Mouse (Mus musculus) MEL (cell line): Measurements from ENCODE around the gene Rrp36. TPM values are rescaled to one million over a fixed set of nuclear protein-coding genes. Genes with fewer than 3 reads are reported as not detected.

Experiments
- DNase-seq: peaks from one replicate; pipeline ENCODE4 v3.0.0; 2011; ENCODE audit warnings: low read depth, low spot score
- H3K27ac ChIP-seq: 2 replicates; pipeline ENCODE4 v1.5.1; 2012; ENCODE audit warnings: low read depth, mild to moderate bottlenecking, control low read depth, low read length, moderate library complexity; ENCODE audit not compliant: control insufficient read depth
- H3K27me3 ChIP-seq, 2 experiments: fragments of 150-350 bp in 1 of 2; sonication (generic) in 1 of 2; 2 replicates each; pipeline ENCODE4 v1.6.1; 2012; ENCODE audit warnings: low read length in 2 of 2, mild to moderate bottlenecking in 2 of 2, improper control_type of control experiment in 1 of 2, moderate library complexity in 1 of 2; ENCODE audit not compliant: insufficient read depth in 2 of 2, control insufficient read depth in 1 of 2
- H3K36me3 ChIP-seq, 2 experiments: 2 replicates each; pipeline ENCODE4 v1.6.1; 2012 to 2014; ENCODE audit warnings: low read length in 2 of 2, improper control_type of control experiment in 1 of 2, inconsistent platforms in 1 of 2, mild to moderate bottlenecking in 1 of 2; ENCODE audit not compliant: insufficient read depth in 2 of 2, control insufficient read depth in 1 of 2
- H3K4me1 ChIP-seq, 2 experiments: fragments of 150-350 bp in 1 of 2; sonication (generic) in 1 of 2; 2 replicates each; pipeline ENCODE4 v1.6.1; 2012; ENCODE audit warnings: low read length in 2 of 2, improper control_type of control experiment in 1 of 2, mild to moderate bottlenecking in 1 of 2; ENCODE audit not compliant: insufficient read depth in 2 of 2, control insufficient read depth in 1 of 2
- H3K4me3 ChIP-seq, 2 experiments: fragments of 150-350 bp in 1 of 2; sonication (generic) in 1 of 2; 2 replicates each; pipeline ENCODE4 v1.5.1; 2012; ENCODE audit warnings: low read depth in 2 of 2, low read length in 2 of 2, mild to moderate bottlenecking in 2 of 2, moderate library complexity in 2 of 2, control low read depth in 1 of 2, improper control_type of control experiment in 1 of 2; ENCODE audit not compliant: control insufficient read depth in 1 of 2, insufficient read depth in 1 of 2
- H3K79me2 ChIP-seq: 2 replicates; pipeline ENCODE4 v1.6.1; 2012; ENCODE audit warnings: mild to moderate bottlenecking, low read length, moderate library complexity; ENCODE audit not compliant: control insufficient read depth, poor library complexity, insufficient read depth
- H3K9ac ChIP-seq: 2 replicates; pipeline ENCODE4 v1.6.1; 2012; ENCODE audit warnings: low read depth, mild to moderate bottlenecking, control low read depth, low read length, moderate library complexity; ENCODE audit not compliant: control insufficient read depth, poor library complexity, severe bottlenecking
- H3K9me3 ChIP-seq: fragments of 150-350 bp; sonication (generic); replicated peaks from 2 replicates; pipeline ENCODE4 v1.6.1; 2012; ENCODE audit warnings: mild to moderate bottlenecking, low read length, improper control_type of control experiment, moderate library complexity; ENCODE audit not compliant: insufficient read depth
- BHLHE40 ChIP-seq: IDR thresholded peaks from 2 replicates; pipeline ENCODE4 v1.6.1; 2012; ENCODE audit warnings: low read depth, mild to moderate bottlenecking, inconsistent platforms, low read length, improper control_type of control experiment, borderline replicate concordance
- CHD2 ChIP-seq: IDR thresholded peaks from 2 replicates; pipeline ENCODE4 v1.6.1; 2011; ENCODE audit warnings: low read length, improper control_type of control experiment
- CTCF ChIP-seq, 3 experiments: IDR thresholded peaks in 2 of 3; conservative IDR thresholded peaks in 1 of 3; 2 replicates each; pipeline ENCODE4 v1.5.1; 2011 to 2012; ENCODE audit warnings: low read length in 3 of 3, low read depth in 2 of 3, mild to moderate bottlenecking in 2 of 3, improper control_type of control experiment in 1 of 3, inconsistent platforms in 1 of 3, mixed read lengths in 1 of 3, moderate library complexity in 1 of 3; ENCODE audit not compliant: control insufficient read depth in 1 of 3, insufficient read depth in 1 of 3, poor library complexity in 1 of 3, severe bottlenecking in 1 of 3
- EP300 ChIP-seq, 2 experiments: IDR thresholded peaks; 2 replicates each; pipeline ENCODE4 v1.6.1; 2011; ENCODE audit warnings: improper control_type of control experiment in 2 of 2, low read length in 2 of 2, low read depth in 1 of 2, mild to moderate bottlenecking in 1 of 2
- ETS1 ChIP-seq: IDR thresholded peaks from 2 replicates; pipeline ENCODE4 v1.6.1; 2012; ENCODE audit warnings: low read depth, mild to moderate bottlenecking, inconsistent platforms, low read length, improper control_type of control experiment, moderate library complexity
- GABPA ChIP-seq: IDR thresholded peaks from 2 replicates; pipeline ENCODE4 v1.6.1; 2012; ENCODE audit warnings: low read depth, mild to moderate bottlenecking, inconsistent platforms, low read length, improper control_type of control experiment, moderate library complexity
- GATA1 ChIP-seq: IDR thresholded peaks from 2 replicates; pipeline ENCODE4 v1.6.1; 2011; ENCODE audit warnings: low read depth, low read length, improper control_type of control experiment
- HCFC1 ChIP-seq: IDR thresholded peaks from 2 replicates; pipeline ENCODE4 v1.6.1; 2012; ENCODE audit warnings: low read depth, mild to moderate bottlenecking, inconsistent platforms, low read length, improper control_type of control experiment, moderate library complexity
- JUND ChIP-seq: IDR thresholded peaks from 2 replicates; pipeline ENCODE4 v1.6.1; 2011; ENCODE audit warnings: low read depth, mild to moderate bottlenecking, improper control_type of control experiment, low read length
- MAX ChIP-seq: IDR thresholded peaks from 2 replicates; pipeline ENCODE4 v1.6.1; 2011; ENCODE audit warnings: low read length, improper control_type of control experiment
- MXI1 ChIP-seq: IDR thresholded peaks from 2 replicates; pipeline ENCODE4 v1.6.1; 2011; ENCODE audit warnings: mild to moderate bottlenecking, low read depth, low read length, improper control_type of control experiment
- MYC ChIP-seq: IDR thresholded peaks from 2 replicates; pipeline ENCODE4 v1.6.1; 2011; ENCODE audit warnings: low read depth, mild to moderate bottlenecking, low read length, improper control_type of control experiment, moderate library complexity
- NELFE ChIP-seq: IDR thresholded peaks from 2 replicates; pipeline ENCODE4 v1.6.1; 2011; ENCODE audit warnings: low read depth, low read length, improper control_type of control experiment
- POLR2A ChIP-seq, 2 experiments: IDR thresholded peaks; 2 replicates each; pipeline ENCODE4 v1.6.1; 2011 to 2012; ENCODE audit warnings: low read length in 2 of 2, mild to moderate bottlenecking in 2 of 2, control low read depth in 1 of 2, improper control_type of control experiment in 1 of 2, low read depth in 1 of 2, moderate library complexity in 1 of 2; ENCODE audit not compliant: control insufficient read depth in 1 of 2, insufficient read depth in 1 of 2, poor library complexity in 1 of 2
- RAD21 ChIP-seq: IDR thresholded peaks from 2 replicates; pipeline ENCODE4 v1.6.1; 2011; ENCODE audit warnings: mild to moderate bottlenecking, low read depth, low read length, improper control_type of control experiment
- SIN3A ChIP-seq: IDR thresholded peaks from 2 replicates; pipeline ENCODE4 v1.6.1; 2012; ENCODE audit warnings: low read length, improper control_type of control experiment, inconsistent platforms
- TAL1 ChIP-seq: IDR thresholded peaks from 2 replicates; pipeline ENCODE4 v1.6.1; 2012; ENCODE audit warnings: mild to moderate bottlenecking, inconsistent platforms, low read length, moderate library complexity, mixed read lengths
- TCF12 ChIP-seq: IDR thresholded peaks from 2 replicates; pipeline ENCODE4 v1.6.1; 2014; ENCODE audit warnings: low read depth, mild to moderate bottlenecking, inconsistent platforms, low read length, improper control_type of control experiment, moderate library complexity
- USF2 ChIP-seq, 2 experiments: IDR thresholded peaks; 2 replicates each; pipeline ENCODE4 v1.6.1; 2011 to 2012; ENCODE audit warnings: improper control_type of control experiment in 2 of 2, low read length in 2 of 2, borderline replicate concordance in 1 of 2, inconsistent platforms in 1 of 2, low read depth in 1 of 2, mild to moderate bottlenecking in 1 of 2; ENCODE audit not compliant: insufficient read depth in 1 of 2
- ZC3H11A ChIP-seq: IDR thresholded peaks from 2 replicates; pipeline ENCODE4 v1.6.1; 2012; ENCODE audit warnings: low read depth, mild to moderate bottlenecking, inconsistent platforms, low read length, improper control_type of control experiment
- ZKSCAN1 ChIP-seq: IDR thresholded peaks from 2 replicates; pipeline ENCODE4 v1.6.1; 2012; ENCODE audit warnings: low read depth, mild to moderate bottlenecking, inconsistent platforms, low read length, improper control_type of control experiment, moderate library complexity
- ZNF384 ChIP-seq: IDR thresholded peaks from 2 replicates; pipeline ENCODE4 v1.6.1; 2012; ENCODE audit warnings: low read depth, mild to moderate bottlenecking, inconsistent platforms, low read length, improper control_type of control experiment
- polyA plus RNA-seq, 2 experiments: library from polyadenylated mRNA; stranded (reverse) in 1 of 2; unstranded in 1 of 2; fragments of >175 nt in 1 of 2; fragments of >200 nt in 1 of 2; gene quantifications; 2 replicates each; pipeline versions ENCODE4 v1.2.1 to v1.2.4; 2012; ENCODE audit warnings: low replicate concordance in 2 of 2, low read depth in 1 of 2; ENCODE audit not compliant: insufficient read length in 2 of 2, insufficient read depth in 1 of 2, missing spikeins in 1 of 2
- total RNA-seq: library from RNA; depleted of rRNA; stranded (reverse); fragments of 300-350 nt; gene quantifications from 2 replicates; pipeline ENCODE4 v1.2.3, GENCODE M21; 2012

The Rrp36 gene
- total and polyA plus RNA-seq, 3 experiments: 51.2 to 55.3 TPM; not detected in 1

- TF ChIP-seq USF2 (IDR thresholded peaks at IDR 0.05; ENCODE audit: borderline replicate concordance in 1 of 2, insufficient read depth in 1 of 2, low read depth in 1 of 2, low read length in 2 of 2) (no peak), BHLHE40 (no peak), POLR2A (IDR thresholded peaks at IDR 0.05; ENCODE audit: control insufficient read depth in 1 of 2, insufficient read depth in 1 of 2, low read depth in 1 of 2, low read length in 2 of 2, poor library complexity in 1 of 2) (peak; percentile 69 to 83), SIN3A (peak; percentile 74), ZNF384 (no peak)
Observed at GRCm38 (mm10) chr17:46650232-46651031, 23.7 kb downstream of the Rrp36 start, which contains the start of gene Cul7 (continued).

- no peak for TF ChIP-seq GABPA
- no peak for TF ChIP-seq EP300 (IDR thresholded peaks at IDR 0.05; ENCODE audit: low read depth in 1 of 2, low read length in 2 of 2)
- no peak for TF ChIP-seq TAL1
- no peak for TF ChIP-seq ZC3H11A
- no peak for TF ChIP-seq TCF12
- TF ChIP-seq ZKSCAN1: no peak
- no peak for TF ChIP-seq GATA1
- no peak for TF ChIP-seq MAX
- no peak for TF ChIP-seq CTCF (IDR thresholded peaks at IDR 0.05 in 2 of 3, conservative IDR thresholded peaks at IDR 0.05 in 1 of 3; ENCODE audit: control insufficient read depth in 1 of 3, insufficient read depth in 1 of 3, low read depth in 2 of 3, low read length in 3 of 3, poor library complexity in 1 of 3, severe bottlenecking in 1 of 3)
- TF ChIP-seq HCFC1: no peak
- no peak for TF ChIP-seq POLR2A (IDR thresholded peaks at IDR 0.05; ENCODE audit: control insufficient read depth in 1 of 2, insufficient read depth in 1 of 2, low read depth in 1 of 2, low read length in 2 of 2, poor library complexity in 1 of 2)
- no peak for TF ChIP-seq RAD21
- TF ChIP-seq CHD2: no peak
- no peak for TF ChIP-seq JUND
- no peak for TF ChIP-seq NELFE
- TF ChIP-seq MXI1: no peak
- TF ChIP-seq MYC: no peak
- TF ChIP-seq ZNF384: no peak
- no peak for TF ChIP-seq ETS1
- no peak for TF ChIP-seq SIN3A
- TF ChIP-seq, all 39 proteins: peak for 0
- no peak for DNase-seq
- Histone ChIP-seq H3K9ac (peak overlapping the region; percentile 83), H3K36me3 (peaks cover 0 to 7% of the 10 kb centered on the region in 2 experiments; a peak in 2 of 4 replicates), H3K27me3 (no peaks in the 10 kb centered on the region), H3K4me1 (peaks cover 6 to 11% of the 10 kb centered on the region in 2 experiments; a peak in 3 of 4 replicates), H3K4me3 (peak overlapping the region; percentile 78 to 99), H3K79me2 (peaks cover 16% of the 10 kb centered on the region), H3K27ac (peak overlapping the region; percentile 36), H3K9me3 (no peaks in the 10 kb centered on the region)
Observed at GRCm38 (mm10) chr17:46649811-46650210, 24.3 kb downstream of the Rrp36 start.
